Mouse (Mus musculus) embryonic stem cell, embryonic (primary cell): ENCODE data around the gene Vamp8.

Source experiments
- CTCF ChIA-PET, 4 experiments: fragments of 300-600 bp in 2 of 4; fragments of 350-600 bp in 2 of 4; sonication (Branson Sonifier 250); formaldehyde crosslinking; loops; one replicate each; lab custom pipeline; 2022; ENCODE audit warnings: inconsistent platforms in 2 of 4; lab: Charles Lee
- POLR2A ChIA-PET, 4 experiments: fragments of 300-600 bp in 2 of 4; fragments of 350-600 bp in 2 of 4; sonication (Branson Sonifier 250); formaldehyde crosslinking; loops; one replicate each; lab custom pipeline; 2022; ENCODE audit warnings: antibody characterized with exemption in 4 of 4, inconsistent platforms in 1 of 4; lab: Charles Lee

Gene Vamp8

GRCm38 (mm10) chr6:72356001-72356532 lies 34.4 kb downstream of the Vamp8 start:
- ChIA-PET CTCF (interaction anchor here (0.5 to 1.9 kb wide), 23 partner anchors 8 to 413 kb away, joined by 3 to 14 read pairs (median 4); partner anchors contain the start of genes Vamp8 (in 2 of the 4), 0610030E20Rik (in 1 of the 4) and Ggcx (in 1 of the 4)), POLR2A (interaction anchor here (0.6 to 13.1 kb wide), 40 partner anchors 8 to 723 kb away, joined by 3 to 130 read pairs (median 5); partner anchors contain the start of genes Usp39 (in 4 of the 4), Ggcx (in 3 of the 4), Vamp8 (in 3 of the 4) and 0610030E20Rik (in 2 of the 4))

DNA sequence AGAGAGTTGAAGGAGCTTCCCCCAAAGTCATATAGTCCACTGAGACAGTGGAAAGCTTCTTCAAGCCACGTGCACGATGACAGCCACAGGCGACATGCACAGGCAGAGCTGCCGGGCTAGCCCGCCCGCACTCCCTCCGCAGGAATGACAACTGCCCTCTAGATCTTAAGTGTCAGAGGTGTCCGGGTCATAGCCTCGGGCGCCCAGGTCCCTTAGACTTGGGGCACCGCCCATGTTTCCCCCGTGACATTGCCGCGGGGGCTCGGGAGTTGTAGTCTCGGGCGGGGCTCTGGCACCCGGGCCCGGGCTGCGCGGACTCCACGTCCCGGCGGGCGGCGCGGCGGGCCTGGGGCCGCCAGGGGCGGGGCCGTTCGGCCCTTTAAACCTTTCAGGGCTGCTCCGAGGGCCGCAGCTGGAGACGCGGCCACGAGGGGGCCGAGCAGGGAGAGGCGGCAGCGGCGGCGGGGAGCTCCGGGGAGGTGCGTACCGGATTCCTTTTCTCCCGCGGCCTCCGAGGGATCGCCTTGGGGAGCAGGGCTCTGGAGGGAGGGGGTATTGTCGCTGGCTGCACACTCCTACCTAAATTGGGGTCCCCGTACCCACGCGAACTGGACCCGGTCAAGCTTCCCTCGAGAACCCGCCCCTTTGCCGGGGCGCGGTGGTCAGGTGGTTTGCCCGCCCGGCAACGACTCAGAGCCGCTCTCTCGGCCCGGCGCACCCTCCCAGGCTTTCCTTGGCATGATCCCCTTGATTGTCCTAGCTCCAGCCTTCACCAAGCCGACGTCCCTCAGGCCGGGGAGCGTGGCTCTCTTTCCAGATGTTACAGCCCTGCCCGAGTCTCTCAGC lies 35.2 kb downstream of the Vamp8 start, which contains the start of gene Tmem150a:
Tmem150a (plus strand) TSS at position 382 of the 846 bp plus-strand sequence.
- POLR2A ChIA-PET: interaction anchor here (0.5 to 13.1 kb wide), 52 partner anchors 7 to 1115 kb away, joined by 3 to 130 read pairs (median 4); partner anchors contain the start of genes Usp39 (in 4 of the 4), Ggcx (in 3 of the 4), Vamp8 (in 3 of the 4) and 0610030E20Rik (in 2 of the 4)
- CTCF ChIA-PET: interaction anchor here (0.6 to 1.9 kb wide), 26 partner anchors 8 to 183 kb away, joined by 3 to 14 read pairs (median 3); partner anchors contain the start of genes Vamp8 (in 2 of the 4), 0610030E20Rik (in 1 of the 4) and Ggcx (in 1 of the 4)

- ChIA-PET POLR2A (interaction anchor here (0.7 to 12.6 kb wide), 16 partner anchors 6 to 445 kb away, joined by 3 to 117 read pairs (median 5); partner anchors contain the start of genes Usp39 (in 4 of the 4), 0610030E20Rik (in 1 of the 4), Ggcx (in 1 of the 4) and Tcf7l1 (in 1 of the 4)), CTCF (no interaction called here)
Measured at GRCm38 (mm10) chr6:72354025-72354424, 36.5 kb downstream of the Vamp8 start.

DNA sequence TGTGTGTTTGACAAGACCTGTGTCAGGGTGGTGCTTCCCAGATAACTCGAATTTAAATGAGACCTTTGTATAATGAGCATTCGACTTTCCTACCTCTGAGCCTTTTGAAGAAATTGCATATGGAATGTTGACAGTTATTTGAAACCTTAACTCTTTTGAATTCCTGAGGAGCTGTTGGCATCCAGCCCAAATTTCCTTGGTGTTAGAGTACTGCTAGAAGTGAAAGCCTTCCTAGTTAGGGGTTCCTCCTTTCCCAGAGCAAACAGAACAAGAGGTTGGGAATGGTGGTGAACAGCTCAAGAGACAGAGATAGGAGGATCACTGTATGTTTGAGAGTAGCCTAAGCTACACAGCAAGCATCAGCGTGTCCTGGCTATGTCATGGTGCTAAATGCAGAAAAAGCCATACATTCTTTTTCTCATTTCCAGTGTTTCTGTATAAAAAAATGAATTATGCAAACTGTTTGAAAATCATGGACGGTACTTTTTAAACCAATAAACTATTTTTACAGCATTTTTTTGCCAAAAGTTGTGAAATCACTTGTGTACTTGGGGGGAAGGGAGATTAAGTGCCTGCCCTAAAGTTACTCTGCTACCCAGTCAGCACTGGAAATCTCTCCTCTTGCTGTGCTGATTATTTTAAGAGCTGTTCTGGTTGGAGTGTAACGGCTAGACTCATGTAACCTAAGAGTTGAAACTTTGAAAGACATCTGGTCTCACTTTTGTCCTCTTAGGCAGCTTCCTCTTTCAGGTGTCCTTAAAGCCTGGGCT lies 37.7 kb downstream of the Vamp8 start:
- POLR2A ChIA-PET: interaction anchor here in 2 of 4 experiments (0.7 to 12.6 kb wide), 12 partner anchors 5 to 443 kb away, joined by 3 to 117 read pairs (median 4); partner anchors contain the start of genes Usp39 (in 2 of the 2), 0610030E20Rik (in 1 of the 2), Ggcx (in 1 of the 2) and Vamp5 (in 1 of the 2)
- CTCF ChIA-PET: no interaction called here

DNA sequence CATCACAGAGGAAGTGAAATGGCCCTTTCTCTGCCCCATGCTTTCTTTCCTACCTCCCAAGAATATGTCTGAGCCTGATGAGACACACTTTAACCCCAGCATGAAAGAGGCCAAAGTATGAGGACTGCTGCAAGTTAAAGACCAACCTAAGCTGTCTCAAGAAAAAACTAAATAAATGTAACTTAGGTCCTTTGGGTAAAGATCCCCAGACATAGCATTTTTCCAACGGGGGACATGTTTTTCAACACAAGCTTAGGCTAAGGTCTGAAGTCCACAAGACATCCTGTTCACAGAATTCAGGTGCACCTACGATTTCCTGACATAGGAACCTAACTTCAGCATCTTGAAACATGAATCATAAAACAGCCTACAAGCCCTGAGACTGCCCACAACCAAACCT lies 40.3 kb downstream of the Vamp8 start:
- CTCF ChIA-PET: no interaction called here
- POLR2A ChIA-PET: interaction anchor here in 2 of 4 experiments (7.5 to 8.7 kb wide), 2 partner anchors 9 to 11 kb away, joined by 117 to 130 read pairs; partner anchors contain the start of genes Tmem150a (in 2 of the 2) and Rnf181 (in 1 of the 2)

DNA sequence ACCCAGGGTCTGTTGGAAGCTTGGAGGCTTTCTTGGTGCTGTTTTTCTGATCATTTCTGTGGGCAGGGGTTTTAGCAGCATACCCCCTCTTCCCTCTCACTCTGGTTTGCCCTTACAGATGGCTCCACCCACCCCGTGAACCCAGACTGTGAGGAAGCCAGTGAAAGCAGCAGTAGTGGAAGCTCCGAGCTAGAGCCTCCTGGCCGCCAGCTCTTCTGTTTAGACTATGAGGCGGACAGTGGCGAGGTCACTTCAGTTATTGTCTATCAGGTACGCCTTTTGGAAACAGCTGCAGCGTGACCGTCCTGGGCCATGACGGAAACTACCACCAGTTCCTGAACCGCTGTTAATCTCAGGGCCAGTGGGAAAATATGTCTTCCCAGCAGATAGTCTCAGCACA lies 42.1 kb downstream of the Vamp8 start:
- ChIA-PET CTCF (interaction anchor here in 3 of 4 experiments (0.7 to 1.9 kb wide), 8 partner anchors 9 to 66 kb away, joined by 3 to 6 read pairs (median 4); partner anchors contain the start of genes Ggcx (in 1 of the 3) and Vamp8 (in 1 of the 3)), POLR2A (interaction anchor here in 3 of 4 experiments (0.6 to 8.7 kb wide), 13 partner anchors 9 to 171 kb away, joined by 3 to 130 read pairs (median 4); partner anchors contain the start of genes Tmem150a (in 2 of the 3), Ggcx (in 1 of the 3), Mat2a (in 1 of the 3) and Rnf181 (in 1 of the 3))

DNA sequence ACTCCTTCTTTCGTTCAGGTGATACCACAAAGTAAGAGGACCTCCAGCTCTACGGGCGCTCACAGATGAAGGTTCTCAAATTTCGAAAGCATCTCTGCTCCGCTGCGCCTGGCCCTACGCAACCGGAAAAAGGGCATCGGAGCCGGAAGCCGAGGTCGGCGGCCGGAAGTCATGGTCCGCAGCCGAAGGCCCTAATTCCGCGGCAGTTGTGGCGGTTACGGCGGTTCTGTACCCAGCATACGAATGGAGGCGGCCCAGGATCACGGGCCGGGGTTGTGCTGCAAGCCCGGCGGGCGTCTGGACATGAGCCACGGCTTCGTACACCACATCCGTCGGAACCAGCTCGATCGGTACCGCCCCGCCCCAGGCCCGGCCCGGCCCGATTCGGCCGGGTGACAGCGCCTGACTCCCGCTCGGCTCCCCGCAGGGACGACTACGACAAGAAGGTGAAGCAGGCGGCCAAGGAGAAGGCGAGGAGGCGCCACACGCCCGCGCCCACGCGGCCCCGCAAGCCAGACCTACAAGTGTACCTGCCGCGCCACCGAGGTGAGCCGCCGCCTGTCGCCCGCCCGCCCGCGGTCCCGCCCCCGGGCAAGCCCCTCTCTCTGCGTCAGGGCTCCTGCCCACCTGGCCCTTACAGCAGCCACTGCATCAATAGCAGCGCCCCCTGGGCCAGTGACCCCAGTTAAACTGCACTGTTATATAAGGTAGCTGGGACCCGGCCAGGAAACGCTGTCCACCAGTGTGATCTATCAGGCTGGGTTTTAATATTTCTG lies 43.1 kb downstream of the Vamp8 start, which contains the start of gene 0610030E20Rik:
0610030E20Rik (plus strand) TSS at position 152 of the 776 bp plus-strand sequence.
- CTCF ChIA-PET: interaction anchor here (0.5 to 1.9 kb wide), 11 partner anchors 8 to 512 kb away, joined by 3 to 6 read pairs (median 4); partner anchors contain the start of genes Ggcx (in 1 of the 4), Tmem150a (in 1 of the 4) and Vamp8 (in 1 of the 4)
- POLR2A ChIA-PET: interaction anchor here (0.5 to 8.7 kb wide), 28 partner anchors 10 to 388 kb away, joined by 3 to 130 read pairs (median 4); partner anchors contain the start of genes Ggcx (in 2 of the 4), Tmem150a (in 2 of the 4), Vamp8 (in 2 of the 4) and Mat2a (in 1 of the 4)

DNA sequence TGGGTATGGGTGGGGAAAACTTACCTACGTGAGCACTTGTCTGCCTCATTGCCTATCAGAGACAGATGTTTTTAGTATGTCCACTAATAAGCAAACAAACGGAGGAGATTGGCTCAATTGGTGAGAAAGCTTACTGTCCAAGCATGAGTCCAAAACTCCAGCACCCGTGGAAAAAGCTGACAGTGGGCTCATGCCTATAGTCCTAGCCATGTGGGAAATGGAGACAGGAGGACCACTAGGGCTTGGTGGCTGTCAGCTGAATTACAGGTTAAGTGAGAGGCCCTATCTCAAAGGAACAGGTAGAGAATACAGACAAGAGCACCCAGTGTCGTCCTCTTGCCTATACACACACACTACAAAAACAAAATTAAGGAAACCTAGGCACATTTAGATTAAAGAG lies 44.2 kb downstream of the Vamp8 start:
- CTCF ChIA-PET: interaction anchor here in 2 of 4 experiments (0.5 to 0.7 kb wide), 2 partner anchors 44 to 433 kb away, joined by 3 to 5 read pairs; partner anchors contain the start of gene Vamp8 (in 1 of the 2)
- POLR2A ChIA-PET: interaction anchor here in 2 of 4 experiments (0.5 to 8.7 kb wide), 15 partner anchors 10 to 162 kb away, joined by 3 to 130 read pairs (median 5); partner anchors contain the start of genes Mat2a (in 2 of the 2), Tmem150a (in 2 of the 2), Rnf181 (in 1 of the 2) and Vamp8 (in 1 of the 2)

DNA sequence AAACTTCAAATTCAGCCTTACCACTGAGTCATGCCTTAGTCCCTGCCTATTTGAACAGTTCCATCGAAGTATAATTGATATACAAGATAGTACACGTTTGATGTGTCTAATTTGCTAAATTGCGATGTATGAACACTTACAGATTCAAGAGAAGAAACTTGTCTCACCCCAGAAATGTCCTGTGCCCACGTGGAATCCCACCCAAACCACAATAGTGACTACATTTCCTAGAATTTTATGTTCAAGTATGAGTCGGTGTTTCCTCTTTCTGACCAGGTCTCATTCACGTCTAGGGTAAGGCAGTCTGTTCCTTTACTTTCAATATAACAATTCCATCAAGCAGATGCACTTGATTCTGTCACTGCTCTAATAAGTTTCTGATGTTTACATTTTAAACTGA lies 44.9 kb downstream of the Vamp8 start:
- ChIA-PET POLR2A (interaction anchor here (0.6 to 8.7 kb wide), 29 partner anchors 8 to 801 kb away, joined by 3 to 130 read pairs (median 5); partner anchors contain the start of genes Tmem150a (in 4 of the 4), Mat2a (in 3 of the 4), Ggcx (in 1 of the 4) and Rnf181 (in 1 of the 4)), CTCF (interaction anchor here in 1 of 4 experiments (0.5 to 1.2 kb wide), 5 partner anchors 9 to 68 kb away, joined by 3 read pairs; partner anchors contain the start of gene Ggcx)

DNA sequence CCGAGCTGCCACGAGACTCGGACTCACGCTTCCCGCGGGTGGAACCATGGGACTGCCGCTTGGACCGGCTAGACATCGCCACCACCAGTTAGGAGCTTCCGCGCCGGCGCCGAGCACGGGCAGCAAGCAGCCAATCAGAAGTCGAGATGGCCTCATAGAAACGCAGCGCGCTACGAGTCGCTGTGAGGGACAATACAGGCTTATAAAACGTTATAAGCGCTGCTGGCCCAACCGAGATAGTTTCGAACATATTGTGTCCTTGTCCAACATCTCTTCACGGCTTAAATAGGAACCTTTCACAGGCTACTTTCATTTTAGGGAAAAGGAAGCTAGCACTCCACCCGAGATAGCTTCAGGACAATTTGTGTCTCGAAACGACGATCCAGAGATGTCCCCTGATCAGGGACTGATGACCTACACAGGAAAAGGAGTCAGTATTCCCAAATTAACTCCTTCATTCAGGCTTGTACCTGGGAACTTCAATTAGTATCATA lies 45.4 kb downstream of the Vamp8 start, which contains the start of gene Usp39:
Usp39 (minus strand) TSS at position 111 of the 494 bp plus-strand sequence.
- ChIA-PET POLR2A (interaction anchor here (0.6 to 8.7 kb wide), 27 partner anchors 8 to 801 kb away, joined by 3 to 130 read pairs (median 6); partner anchors contain the start of genes Tmem150a (in 4 of the 4), Mat2a (in 3 of the 4), Ggcx (in 1 of the 4) and Polr1a (in 1 of the 4)), CTCF (interaction anchor here in 1 of 4 experiments (0.7 to 1.2 kb wide), 4 partner anchors 9 to 69 kb away, joined by 3 read pairs; partner anchors contain the start of gene Ggcx)

DNA sequence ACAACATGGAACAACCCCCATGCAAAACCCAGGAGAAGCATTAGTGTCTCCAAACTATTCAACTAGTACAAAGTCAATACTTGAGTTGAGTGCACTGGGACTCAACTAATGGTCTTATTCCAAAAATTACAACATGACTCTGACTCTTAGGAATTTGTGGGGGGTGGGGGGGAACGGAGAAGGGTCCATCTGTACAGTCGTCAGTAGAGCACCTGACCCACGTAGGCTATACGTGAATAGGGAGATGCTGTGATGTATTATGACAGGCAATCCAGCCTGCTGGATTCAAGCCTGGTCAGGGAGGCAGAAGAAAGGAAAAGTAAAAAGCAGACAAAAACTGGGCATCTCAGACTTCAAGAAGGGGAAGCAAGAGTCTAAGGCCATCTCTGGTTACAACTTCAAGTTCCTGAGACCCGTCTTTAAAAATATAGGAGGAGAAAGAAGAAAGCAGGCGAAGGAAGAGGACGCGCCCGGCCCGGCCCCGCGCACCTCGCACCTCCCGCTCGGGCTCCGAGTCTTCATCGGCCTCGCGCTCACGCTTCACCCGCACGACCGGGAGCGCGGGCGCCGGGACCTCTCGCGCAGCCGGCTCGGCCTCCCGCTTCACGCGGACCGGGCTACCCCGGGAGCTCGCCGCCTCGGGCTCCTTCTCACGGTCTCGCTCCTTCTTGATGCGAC lies 46.0 kb downstream of the Vamp8 start:
- ChIA-PET CTCF (interaction anchor here in 1 of 4 experiments (0.7 to 1.2 kb wide), 4 partner anchors 8 to 69 kb away, joined by 3 read pairs; partner anchors contain the start of gene Ggcx), POLR2A (interaction anchor here (0.6 to 8.7 kb wide), 23 partner anchors 9 to 800 kb away, joined by 3 to 130 read pairs (median 7); partner anchors contain the start of genes Tmem150a (in 4 of the 4), Mat2a (in 3 of the 4), Ggcx (in 1 of the 4) and Polr1a (in 1 of the 4))

GRCm38 (mm10) chr6:72340481-72340880 lies 50.0 kb downstream of the Vamp8 start:
- POLR2A ChIA-PET: no interaction called here
- CTCF ChIA-PET: no interaction called here
